Mouse (Mus musculus): ENCODE data around the gene Brf1. TPM values are rescaled to one million over a fixed set of nuclear protein-coding genes. Genes with fewer than 3 reads are reported as not detected.

The Brf1 gene
- polyA plus RNA-seq, 1 experiment = 37.2 TPM

DNA sequence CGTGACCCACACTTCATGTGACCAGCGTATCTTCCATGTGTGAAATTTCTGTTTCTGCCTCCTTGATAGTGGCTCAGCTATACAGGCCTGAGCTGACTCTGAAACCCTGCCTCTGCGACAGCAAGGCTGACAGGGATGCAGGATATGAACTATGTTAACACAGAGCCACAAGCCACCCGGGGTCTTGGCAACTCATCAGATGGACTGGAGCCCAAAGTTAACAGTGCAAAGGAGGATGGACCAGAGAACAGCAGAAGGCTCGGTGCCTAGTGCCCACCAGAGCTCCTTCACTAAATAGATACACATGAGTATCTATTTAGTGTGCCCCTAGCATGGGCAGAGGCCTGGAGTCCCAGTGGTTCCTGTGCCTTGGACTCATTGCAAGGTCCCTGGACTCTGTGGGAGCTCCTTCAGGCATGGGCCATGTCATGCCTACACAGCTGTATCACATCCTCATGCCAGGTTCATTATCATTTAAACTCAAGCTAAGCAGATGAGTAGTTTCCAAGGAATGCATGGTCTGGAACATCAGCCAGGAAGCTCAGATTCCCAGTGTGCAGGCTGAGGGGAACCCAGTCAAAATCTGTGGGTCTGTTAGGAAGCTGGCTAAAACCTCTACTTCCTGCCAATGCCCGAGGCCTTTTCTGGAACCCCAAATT lies 11.3 kb upstream of the Brf1 start:
- TF ChIP-seq CTCF (IDR thresholded peaks at IDR 0.05; ENCODE audit: borderline replicate concordance, insufficient read depth, low read length) (no peak), POLR2A (IDR thresholded peaks at IDR 0.05; ENCODE audit: low read depth, low read length) (no peak)
- Histone ChIP-seq H3K27ac (ENCODE audit: insufficient read depth, low read length) (peak overlapping the region; percentile 62), H3K4me1 (ENCODE audit: control insufficient read depth, insufficient read depth, low read length) (peaks cover 23% of the 10 kb centered on the region), H3K4me3 (ENCODE audit: insufficient read depth, low read length) (no peak overlapping the region)

DNA sequence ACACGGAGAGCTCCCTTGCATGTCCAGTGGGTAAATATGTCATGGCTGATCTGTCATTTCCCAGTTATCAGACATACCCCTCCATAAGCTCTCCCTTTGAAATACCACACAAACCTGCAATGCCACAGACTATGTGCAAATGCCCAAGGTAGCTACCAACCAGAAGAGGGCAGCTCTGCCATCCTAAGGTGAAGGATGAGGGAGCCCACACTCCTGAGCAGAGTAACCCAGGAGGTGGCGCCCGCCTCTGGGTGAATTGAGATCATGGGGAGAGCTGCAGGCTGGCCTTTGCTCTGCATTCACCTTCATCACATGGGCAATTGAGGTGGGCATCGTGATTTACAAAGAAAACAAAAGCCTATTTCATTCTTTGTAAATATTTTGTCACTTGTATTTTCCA lies 4.5 kb upstream of the Brf1 start:
- H3K4me1 ChIP-seq (ENCODE audit: control insufficient read depth, insufficient read depth, low read length) = no peaks in the 10 kb centered on the region
- no peak overlapping the region for H3K27ac ChIP-seq (ENCODE audit: insufficient read depth, low read length)
- TF ChIP-seq CTCF (IDR thresholded peaks at IDR 0.05; ENCODE audit: borderline replicate concordance, insufficient read depth, low read length) (peak; percentile 60; the same call in 1 of the 2 replicates), POLR2A (IDR thresholded peaks at IDR 0.05; ENCODE audit: low read depth, low read length) (no peak)
- no peak overlapping the region for H3K4me3 ChIP-seq (ENCODE audit: insufficient read depth, low read length)

DNA sequence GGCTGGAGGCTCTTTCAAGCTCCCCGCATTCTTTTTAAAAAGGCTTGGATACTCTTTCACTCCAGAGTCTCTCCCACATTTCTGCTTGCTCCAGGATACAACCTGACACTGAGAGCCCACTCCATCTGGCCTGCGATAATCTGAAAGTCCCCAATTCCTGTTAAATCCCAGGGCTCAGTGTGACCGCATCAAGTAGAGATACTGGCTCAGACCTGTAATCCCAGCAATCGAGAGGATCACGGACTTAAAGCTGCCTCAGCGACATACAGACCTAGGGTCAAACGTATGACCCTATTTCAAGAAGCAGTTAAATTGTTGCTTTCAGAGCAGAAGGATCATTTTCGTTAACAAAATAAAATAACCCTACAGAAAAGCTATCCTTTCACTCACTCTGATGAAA lies 3.5 kb upstream of the Brf1 start:
- 0 out of 2 replicates have a peak, but pooled peaks cover 3% of the 10 kb centered on the region for H3K4me1 ChIP-seq (ENCODE audit: control insufficient read depth, insufficient read depth, low read length)
- H3K27ac ChIP-seq (ENCODE audit: insufficient read depth, low read length) = no peak overlapping the region
- H3K4me3 ChIP-seq (ENCODE audit: insufficient read depth, low read length) = no peak overlapping the region
- no peak for TF ChIP-seq CTCF (IDR thresholded peaks at IDR 0.05; ENCODE audit: borderline replicate concordance, insufficient read depth, low read length)
- TF ChIP-seq POLR2A (IDR thresholded peaks at IDR 0.05; ENCODE audit: low read depth, low read length) = no peak

GRCm38 (mm10) chr12:113002667-113003066 lies 2.2 kb upstream of the Brf1 start:
- 0 out of 2 replicates have a peak, but pooled peaks cover 6% of the 10 kb centered on the region for H3K4me1 ChIP-seq (ENCODE audit: control insufficient read depth, insufficient read depth, low read length)
- TF ChIP-seq POLR2A (IDR thresholded peaks at IDR 0.05; ENCODE audit: low read depth, low read length) (no peak), CTCF (IDR thresholded peaks at IDR 0.05; ENCODE audit: borderline replicate concordance, insufficient read depth, low read length) (no peak)
- no peak overlapping the region for H3K4me3 ChIP-seq (ENCODE audit: insufficient read depth, low read length)
- H3K27ac ChIP-seq (ENCODE audit: insufficient read depth, low read length) = no peak overlapping the region

DNA sequence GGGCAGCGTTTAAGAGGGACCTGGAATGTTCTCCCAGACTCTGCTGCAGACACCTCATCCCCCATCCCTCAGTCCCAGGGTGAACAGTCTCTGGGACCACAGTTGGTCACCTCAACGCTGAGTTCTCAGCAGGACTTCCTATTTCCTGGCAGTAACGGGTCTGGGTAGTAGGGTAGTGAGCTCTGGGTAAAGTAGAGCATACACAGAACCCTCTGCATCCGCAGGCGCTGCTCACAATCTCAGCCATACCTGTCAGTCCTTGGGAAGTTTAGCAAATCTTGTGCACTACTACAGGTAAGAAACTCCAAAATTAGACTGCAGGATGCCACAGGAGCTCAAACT lies 600 bp upstream of the Brf1 start:
- TF ChIP-seq POLR2A (IDR thresholded peaks at IDR 0.05; ENCODE audit: low read depth, low read length) = peak; percentile 90
- TF ChIP-seq CTCF (IDR thresholded peaks at IDR 0.05; ENCODE audit: borderline replicate concordance, insufficient read depth, low read length) = no peak
- Histone ChIP-seq H3K4me1 (ENCODE audit: control insufficient read depth, insufficient read depth, low read length) (0 out of 2 replicates have a peak, but pooled peaks cover 6% of the 10 kb centered on the region), H3K4me3 (ENCODE audit: insufficient read depth, low read length) (peak overlapping the region; percentile 22), H3K27ac (ENCODE audit: insufficient read depth, low read length) (peak overlapping the region; percentile 35)

DNA sequence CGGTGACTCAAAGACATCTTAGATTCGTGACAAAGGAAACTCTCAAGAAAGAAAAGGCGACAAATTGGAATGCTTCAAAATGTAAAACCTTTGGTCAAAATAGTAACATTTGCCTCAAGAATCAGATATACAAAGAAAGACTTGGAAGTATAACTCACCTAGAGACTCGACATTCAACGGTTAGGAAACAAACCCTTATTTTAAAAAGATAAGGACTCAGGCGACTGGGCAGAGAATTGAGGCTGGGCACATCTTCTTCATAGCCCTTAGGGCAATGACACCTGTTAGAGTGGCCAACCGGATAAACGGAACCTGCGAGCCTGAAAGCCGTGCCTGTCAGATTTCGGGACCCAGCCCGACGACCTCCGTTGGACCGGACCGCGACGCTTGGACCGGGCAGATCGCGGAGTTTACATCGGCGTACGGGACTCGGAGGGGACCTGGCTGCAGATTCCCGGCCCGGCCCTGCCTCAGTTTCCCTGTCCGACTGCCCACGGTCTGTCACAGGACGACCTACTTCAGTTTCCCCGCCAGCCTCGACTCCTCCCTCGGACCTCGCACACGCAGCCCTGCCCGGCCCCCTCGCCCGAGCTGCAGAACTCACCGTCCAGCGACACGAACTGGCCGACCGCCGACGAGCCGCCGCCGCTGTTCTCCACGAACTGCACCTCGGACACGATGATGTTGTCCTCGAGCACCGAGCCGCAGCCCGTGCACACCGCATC lies 773 bp downstream of the Brf1 start:
- 0 out of 2 replicates have a peak, but pooled peaks cover 6% of the 10 kb centered on the region for H3K4me1 ChIP-seq (ENCODE audit: control insufficient read depth, insufficient read depth, low read length)
- peak overlapping the region; percentile 92 for H3K4me3 ChIP-seq (ENCODE audit: insufficient read depth, low read length)
- TF ChIP-seq POLR2A (IDR thresholded peaks at IDR 0.05; ENCODE audit: low read depth, low read length) = no peak
- no peak for TF ChIP-seq CTCF (IDR thresholded peaks at IDR 0.05; ENCODE audit: borderline replicate concordance, insufficient read depth, low read length)
- H3K27ac ChIP-seq (ENCODE audit: insufficient read depth, low read length) = peak overlapping the region; percentile 97

GRCm38 (mm10) chr12:112994153-112994552 lies 6.4 kb downstream of the Brf1 start:
- H3K4me1 ChIP-seq (ENCODE audit: control insufficient read depth, insufficient read depth, low read length) = peaks cover 14% of the 10 kb centered on the region
- H3K4me3 ChIP-seq (ENCODE audit: insufficient read depth, low read length) = no peak overlapping the region
- TF ChIP-seq POLR2A (IDR thresholded peaks at IDR 0.05; ENCODE audit: low read depth, low read length) (no peak), CTCF (IDR thresholded peaks at IDR 0.05; ENCODE audit: borderline replicate concordance, insufficient read depth, low read length) (no peak)
- no peak overlapping the region for H3K27ac ChIP-seq (ENCODE audit: insufficient read depth, low read length)

DNA sequence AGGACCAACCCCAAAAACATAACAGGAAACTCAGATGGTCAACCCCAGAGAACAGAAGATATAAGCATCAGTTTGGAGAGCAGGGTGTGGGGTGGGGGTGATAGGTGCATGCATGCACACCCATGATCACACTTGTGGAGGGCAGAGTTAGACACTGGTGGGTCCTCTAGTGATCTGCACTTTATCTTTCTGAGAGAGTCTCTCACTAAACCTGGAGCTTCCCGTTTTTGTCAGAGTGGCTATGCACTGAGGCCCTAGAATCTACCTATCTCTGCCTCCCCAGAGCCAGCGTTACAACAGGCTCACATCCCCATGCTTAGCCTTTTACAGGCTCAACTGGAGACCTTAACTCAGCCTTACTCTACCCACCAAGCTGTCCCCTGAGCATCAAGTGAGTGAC lies 9.1 kb downstream of the Brf1 start:
- Histone ChIP-seq H3K4me1 (ENCODE audit: control insufficient read depth, insufficient read depth, low read length) (peaks cover 9% of the 10 kb centered on the region), H3K4me3 (ENCODE audit: insufficient read depth, low read length) (no peak overlapping the region), H3K27ac (ENCODE audit: insufficient read depth, low read length) (no peak overlapping the region)
- TF ChIP-seq CTCF (IDR thresholded peaks at IDR 0.05; ENCODE audit: borderline replicate concordance, insufficient read depth, low read length) (no peak), POLR2A (IDR thresholded peaks at IDR 0.05; ENCODE audit: low read depth, low read length) (no peak)

GRCm38 (mm10) chr12:112990706-112991405 lies 9.6 kb downstream of the Brf1 start:
- H3K4me1 ChIP-seq (ENCODE audit: control insufficient read depth, insufficient read depth, low read length) = peaks cover 9% of the 10 kb centered on the region
- TF ChIP-seq CTCF (IDR thresholded peaks at IDR 0.05; ENCODE audit: borderline replicate concordance, insufficient read depth, low read length) (no peak), POLR2A (IDR thresholded peaks at IDR 0.05; ENCODE audit: low read depth, low read length) (no peak)
- H3K27ac ChIP-seq (ENCODE audit: insufficient read depth, low read length) = peak overlapping the region; percentile 35; the same call in 1 of the 2 replicates
- no peak overlapping the region for H3K4me3 ChIP-seq (ENCODE audit: insufficient read depth, low read length)
